Mouse (Mus musculus) embryonic facial prominence, embryonic 14.5 days (tissue): ENCODE data around the gene Zfp804b. TPM values are rescaled to one million over a fixed set of nuclear protein-coding genes. Genes with fewer than 3 reads are reported as not detected.

Experiments
- ATAC-seq: fragments of 200-750 bp; cut with Nextera tagmentation; 2 replicates; pipeline ENCODE4 v1.8.0; 2017; ENCODE audit warnings: low read depth, moderate number of reproducible peaks, moderate TSS enrichment
- DNase-seq: peaks from one replicate; pipeline ENCODE4 v3.0.0-alpha.2; 2015; ENCODE audit warnings: low spot score
- H3K27ac ChIP-seq: fragments of 300-500 bp; sonication (generic); replicated peaks from 2 replicates; pipeline ENCODE4 v1.5.1; 2014; ENCODE audit warnings: low read depth, mild to moderate bottlenecking, low read length, moderate library complexity
- H3K27me3 ChIP-seq: fragments of 300-500 bp; sonication (generic); replicated peaks from 2 replicates; pipeline ENCODE4 v1.6.1; 2014; ENCODE audit warnings: low read length; ENCODE audit not compliant: control insufficient read depth, insufficient read depth
- H3K36me3 ChIP-seq: fragments of 300-500 bp; sonication (generic); 2 replicates; pipeline ENCODE4 v1.6.1; 2014; ENCODE audit warnings: low read length, mixed read lengths; ENCODE audit not compliant: control insufficient read depth, insufficient read depth
- H3K4me1 ChIP-seq: fragments of 300-500 bp; sonication (generic); 2 replicates; pipeline ENCODE4 v1.6.1; 2014; ENCODE audit warnings: antibody characterized with exemption, low read length; ENCODE audit not compliant: control insufficient read depth, insufficient read depth
- H3K4me2 ChIP-seq: fragments of 300-500 bp; sonication (generic); 2 replicates; pipeline ENCODE4 v1.6.1; 2014; ENCODE audit warnings: low read depth, mild to moderate bottlenecking, low read length, moderate library complexity, mixed read lengths
- H3K4me3 ChIP-seq: fragments of 300-500 bp; sonication (generic); 2 replicates; pipeline ENCODE4 v1.5.1; 2014; ENCODE audit warnings: low read depth, mild to moderate bottlenecking, low read length
- H3K9ac ChIP-seq: fragments of 300-500 bp; sonication (generic); 2 replicates; pipeline ENCODE4 v1.6.1; 2014; ENCODE audit warnings: low read depth, mild to moderate bottlenecking, low read length, moderate library complexity, mixed read lengths
- H3K9me3 ChIP-seq: fragments of 300-500 bp; sonication (generic); 2 replicates; pipeline ENCODE4 v1.6.1; 2016; ENCODE audit warnings: low read length; ENCODE audit not compliant: control insufficient read depth
- WGBS: fragments of 180-500 bp; shearing (Covaris S2); extraction: QIAGEN DNeasy Blood & Tissue Kit; methylation state at CpG from one replicate; pipeline ENCODE4 v1.1.7; 2014; 5-methylcytosine and 5-hydroxymethylcytosine counted together
- polyA plus RNA-seq: library from polyadenylated mRNA; unstranded; fragments of >200 nt; fragmentation: Nextera tagmentation; extraction: Ambion mirVana; gene quantifications from 2 replicates; pipeline ENCODE4 v1.2.1, GENCODE M21; 2014

Gene Zfp804b
- polyA plus RNA-seq, 1 experiment from 2014 or later: 0.36 TPM

DNA sequence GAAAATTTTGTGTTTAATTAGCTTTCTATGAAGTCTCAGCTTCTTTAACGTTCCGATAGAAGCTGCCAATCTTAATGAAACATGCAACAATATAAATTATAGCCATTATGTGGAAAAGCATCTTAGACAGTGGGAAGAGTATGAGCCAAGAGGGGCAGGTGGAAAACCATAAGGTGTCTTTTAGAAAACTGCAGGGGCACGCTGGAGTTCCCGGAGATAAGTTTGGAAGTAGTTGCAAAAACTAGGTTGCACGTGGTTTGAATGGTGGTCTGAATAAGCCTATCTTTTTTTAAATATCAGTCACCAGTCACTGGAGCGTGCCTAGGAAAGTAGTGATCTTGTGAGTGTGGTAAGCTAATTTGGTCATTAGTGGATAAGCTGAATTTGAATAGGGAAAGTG is 473.0 kb downstream of the Zfp804b start:
- no peaks in the 10 kb centered on the region for H3K4me1 ChIP-seq
- H3K27me3 ChIP-seq: no peaks in the 10 kb centered on the region
- H3K9me3 ChIP-seq: no peaks in the 10 kb centered on the region
- H3K27ac ChIP-seq: no peak overlapping the region
- H3K36me3 ChIP-seq: no peaks in the 10 kb centered on the region
- no peak overlapping the region for H3K9ac ChIP-seq
- no peak overlapping the region for H3K4me2 ChIP-seq
- ATAC-seq (no peak), DNase-seq (no peak)
- no peak overlapping the region for H3K4me3 ChIP-seq
- WGBS: 85% methylated on average over 6 of the region's 6 CpGs

DNA sequence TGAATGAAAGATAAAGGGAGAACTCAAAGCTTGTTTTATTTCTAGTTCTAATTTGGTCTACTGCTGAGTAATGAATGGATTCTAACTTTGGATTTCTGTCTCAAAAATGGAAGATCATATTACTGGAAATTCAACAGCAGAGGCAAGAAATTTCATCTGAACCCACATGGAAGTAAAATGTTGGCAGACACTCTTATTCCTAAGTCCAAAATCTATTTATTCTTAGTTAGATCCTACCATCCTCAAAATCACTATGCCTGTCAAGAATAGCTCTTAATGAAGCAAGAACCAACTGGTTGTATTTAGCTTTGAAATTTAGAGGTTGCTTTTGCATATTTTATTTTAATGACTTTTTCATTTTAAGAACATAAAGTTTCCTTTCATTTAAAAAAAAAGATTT is 473.6 kb downstream of the Zfp804b start:
- no peak overlapping the region for H3K9ac ChIP-seq
- no peaks in the 10 kb centered on the region for H3K4me1 ChIP-seq
- H3K27ac ChIP-seq: no peak overlapping the region
- DNase-seq: no peak
- no peak overlapping the region for H3K4me3 ChIP-seq
- H3K9me3 ChIP-seq: no peaks in the 10 kb centered on the region
- no peak overlapping the region for H3K4me2 ChIP-seq
- no peaks in the 10 kb centered on the region for H3K36me3 ChIP-seq
- H3K27me3 ChIP-seq: no peaks in the 10 kb centered on the region
- no peak for ATAC-seq

- ATAC-seq: no peak
- Histone ChIP-seq H3K4me3 (no peak overlapping the region), H3K4me2 (no peak overlapping the region), H3K4me1 (no peaks in the 10 kb centered on the region), H3K27me3 (no peaks in the 10 kb centered on the region), H3K27ac (no peak overlapping the region), H3K9ac (no peak overlapping the region), H3K36me3 (no peaks in the 10 kb centered on the region), H3K9me3 (no peaks in the 10 kb centered on the region)
- WGBS: 60% methylated on average over 2 of the region's 2 CpGs
- DNase-seq: no peak
These were observed 549.2 kb downstream of the Zfp804b start for GRCm38 (mm10) chr5:6795396-6795795.

GRCm38 (mm10) chr5:6769357-6769892 is 575.1 kb downstream of the Zfp804b start:
- WGBS: 65% methylated on average over 6 of the region's 6 CpGs

More at GRCm38 (mm10) chr5:6769357-6769892, 575.1 kb downstream of the Zfp804b start:
- ATAC-seq: no peak
- H3K4me1 ChIP-seq: no peaks in the 10 kb centered on the region
- H3K27me3 ChIP-seq: no peaks in the 10 kb centered on the region
- H3K27ac ChIP-seq: no peak overlapping the region
- no peak overlapping the region for H3K9ac ChIP-seq
- DNase-seq: no peak
- H3K9me3 ChIP-seq: no peaks in the 10 kb centered on the region
- no peak overlapping the region for H3K4me2 ChIP-seq
- H3K4me3 ChIP-seq: no peak overlapping the region
- H3K36me3 ChIP-seq: no peaks in the 10 kb centered on the region

Other genes with a start within 250 kb of the Zfp804b start
- gene Tex47, start 40.6 kb downstream of the Zfp804b start, polyA plus RNA-seq: 0.30 and 0.35 TPM in 2 replicates